Mouse (Mus musculus) natural killer cell, adult 2 months (primary cell): Measurements from ENCODE around the gene 1700028K03Rik.

Experiments used
- DNase-seq, 2 experiments: peaks; one replicate each; pipeline ENCODE4 v3.0.0; 2022; ENCODE audit warnings: low spot score in 2 of 2

1700028K03Rik gene

DNA sequence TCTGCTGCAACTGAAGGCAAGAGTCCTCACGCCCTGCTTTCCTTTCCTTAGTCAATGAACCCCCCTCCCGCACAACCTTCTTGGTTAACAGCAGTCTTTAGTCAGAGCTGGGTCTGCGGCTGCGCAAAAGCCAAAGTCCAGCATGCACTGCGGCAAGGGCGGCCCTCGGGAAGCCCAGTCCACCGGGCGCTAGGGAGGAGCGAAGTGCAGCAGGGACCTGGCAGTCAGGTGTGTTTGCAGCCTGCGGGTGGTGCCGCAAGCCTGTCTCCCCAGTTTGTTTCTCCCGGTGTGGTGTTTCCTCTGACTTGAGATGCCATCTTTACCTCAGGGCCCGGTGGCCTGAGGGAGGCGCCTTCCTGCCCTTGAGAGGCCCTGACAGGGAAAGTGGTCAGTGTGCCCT, at the start of gene 1700028K03Rik:
Gene 1700028K03Rik (plus strand): TSS at position 129 of the 400 bp plus-strand sequence.
- DNase-seq: no peak

DNA sequence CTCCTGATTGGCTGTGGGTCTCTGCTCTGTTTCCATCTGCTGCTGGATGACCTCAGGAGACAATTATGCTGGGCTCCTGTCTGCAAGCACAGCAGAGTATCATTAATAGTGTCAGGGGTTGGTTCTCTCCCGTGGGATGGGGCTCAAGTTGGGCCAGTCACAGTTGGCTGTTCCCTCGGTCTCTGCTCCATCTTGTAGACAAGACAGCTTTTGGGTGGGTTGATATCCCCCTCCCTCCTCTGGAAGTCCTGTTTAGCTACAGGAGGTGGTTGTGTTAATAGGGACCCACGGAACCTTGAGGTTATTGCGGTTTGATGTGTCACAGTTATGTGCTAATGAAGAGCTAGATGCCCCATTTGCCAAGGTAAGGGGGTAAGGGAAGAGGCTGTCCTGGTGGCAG, 45.5 kb upstream of the 1700028K03Rik start:
- DNase-seq: no peak

DNA sequence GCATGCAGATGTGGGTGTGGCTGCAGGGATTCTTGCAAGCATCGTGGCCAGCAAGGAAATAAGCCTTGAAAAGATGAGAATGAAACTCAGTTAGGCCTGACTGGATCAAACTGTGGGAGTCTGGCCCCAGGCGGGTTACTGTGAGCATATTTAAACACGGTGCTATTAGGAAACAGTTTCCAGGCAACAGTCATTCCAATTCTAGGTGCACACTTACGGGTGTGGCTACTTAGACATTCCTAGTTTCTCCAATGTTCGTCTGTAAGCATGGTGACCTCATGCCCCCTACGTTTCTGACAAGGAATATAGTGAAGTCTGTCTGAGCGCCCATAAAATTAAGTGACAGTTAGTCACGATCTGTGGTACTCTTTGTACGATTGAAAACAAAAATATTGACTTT, 43.5 kb upstream of the 1700028K03Rik start:
- no peak for DNase-seq

DNA sequence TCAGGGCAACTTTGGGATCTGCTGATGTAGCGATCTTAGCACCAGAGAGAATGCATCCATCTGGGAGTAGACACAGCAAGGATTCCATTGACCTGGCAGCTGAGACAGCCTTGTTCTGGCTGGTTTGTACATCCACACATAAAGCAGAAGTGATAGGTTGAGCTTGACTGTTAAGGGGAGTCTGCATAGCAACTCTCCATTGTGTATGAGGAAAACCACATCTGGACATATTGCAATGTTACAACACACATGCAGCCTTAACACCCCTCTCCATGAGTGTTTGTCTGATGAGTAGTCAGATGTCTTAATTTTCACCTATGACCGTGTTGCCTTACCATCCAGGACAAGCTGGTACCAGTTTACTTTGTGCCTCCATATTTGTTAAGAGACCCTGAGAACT, 42.0 kb upstream of the 1700028K03Rik start:
- no peak for DNase-seq

DNA sequence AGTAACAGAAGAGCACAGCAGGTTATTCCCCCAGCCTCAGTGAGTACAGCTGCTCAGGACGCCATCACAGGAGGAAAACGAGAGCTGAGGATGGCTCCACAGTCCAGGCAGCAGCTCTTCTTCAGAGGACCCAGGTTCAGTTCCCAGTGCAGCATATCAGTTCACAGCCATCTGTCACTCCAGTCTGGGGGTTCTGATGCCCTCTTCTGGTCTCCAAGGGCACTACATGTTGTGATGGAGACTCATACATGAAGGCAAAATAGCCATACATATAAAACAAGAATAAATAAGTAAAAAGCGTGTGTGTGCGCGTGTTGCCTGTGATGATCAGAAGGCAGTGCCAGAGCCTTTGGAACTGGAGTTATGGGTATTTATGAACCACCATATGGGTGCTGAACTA, 39.8 kb upstream of the 1700028K03Rik start:
- DNase-seq: no peak

DNA sequence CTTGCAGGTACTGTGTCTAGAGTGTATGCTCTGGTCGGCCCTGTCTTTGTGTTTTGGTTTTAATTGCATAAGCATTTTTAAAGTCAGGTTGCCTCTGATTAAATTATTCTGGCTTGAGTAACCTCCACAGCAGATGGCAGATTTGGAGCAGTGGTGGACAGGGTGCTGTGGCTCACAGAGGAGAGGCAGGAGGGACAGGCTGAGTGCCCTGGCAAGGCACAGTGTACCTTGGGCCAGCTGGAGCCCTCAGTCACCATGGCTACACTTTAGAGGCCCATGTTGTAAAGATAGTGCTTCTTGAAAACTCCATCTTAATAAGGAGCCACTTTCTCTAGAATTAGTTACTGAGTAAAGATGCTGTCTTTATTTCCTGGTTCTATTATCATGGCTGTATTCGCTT, 38.5 kb upstream of the 1700028K03Rik start:
- DNase-seq: no peak

DNA sequence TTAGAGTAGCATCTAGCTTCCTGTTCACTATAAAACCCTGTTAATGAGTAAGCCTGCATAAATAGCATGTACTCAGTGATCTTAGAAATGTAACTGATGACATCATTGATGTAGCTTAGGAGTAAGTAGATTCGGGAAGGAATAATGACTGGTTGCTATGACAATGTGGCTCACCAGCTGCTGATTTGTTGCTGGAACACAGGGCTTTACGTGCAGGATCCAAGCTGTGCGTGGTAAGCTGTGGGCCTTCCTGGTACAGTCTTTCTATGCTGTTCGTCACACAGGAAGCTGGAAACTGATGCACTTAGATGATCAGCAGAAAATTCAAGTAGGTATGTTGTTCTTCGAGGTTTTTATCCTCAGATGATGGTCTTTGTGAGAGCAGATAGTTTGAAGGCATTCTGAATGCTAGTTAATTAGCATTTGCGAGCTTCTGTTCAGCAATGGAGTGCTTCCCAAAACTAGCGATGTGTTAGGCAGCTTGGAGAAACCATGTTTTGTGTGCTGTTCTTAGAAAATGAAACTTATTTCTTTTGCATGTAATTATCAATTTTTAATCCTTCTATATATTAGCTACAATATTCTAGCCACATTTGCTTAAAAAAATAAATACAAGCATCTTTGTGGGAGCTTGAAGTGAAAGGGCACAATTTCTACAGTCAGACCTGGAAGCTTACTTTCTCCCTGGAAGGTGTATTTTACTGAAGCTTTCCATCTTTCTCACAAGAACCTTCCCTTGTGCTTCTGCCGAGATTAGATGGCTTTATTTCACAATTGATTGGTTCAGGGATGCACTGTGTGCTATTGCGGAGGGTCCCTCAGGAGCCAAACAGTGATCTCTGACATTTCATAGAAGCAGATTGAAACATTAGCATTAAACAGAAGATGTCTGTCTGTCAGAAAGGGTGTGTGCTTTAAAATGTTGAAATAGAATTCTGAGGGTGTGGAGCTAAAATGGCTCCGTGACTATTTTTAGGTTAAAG, 36.7 kb upstream of the 1700028K03Rik start:
- no peak for DNase-seq

DNA sequence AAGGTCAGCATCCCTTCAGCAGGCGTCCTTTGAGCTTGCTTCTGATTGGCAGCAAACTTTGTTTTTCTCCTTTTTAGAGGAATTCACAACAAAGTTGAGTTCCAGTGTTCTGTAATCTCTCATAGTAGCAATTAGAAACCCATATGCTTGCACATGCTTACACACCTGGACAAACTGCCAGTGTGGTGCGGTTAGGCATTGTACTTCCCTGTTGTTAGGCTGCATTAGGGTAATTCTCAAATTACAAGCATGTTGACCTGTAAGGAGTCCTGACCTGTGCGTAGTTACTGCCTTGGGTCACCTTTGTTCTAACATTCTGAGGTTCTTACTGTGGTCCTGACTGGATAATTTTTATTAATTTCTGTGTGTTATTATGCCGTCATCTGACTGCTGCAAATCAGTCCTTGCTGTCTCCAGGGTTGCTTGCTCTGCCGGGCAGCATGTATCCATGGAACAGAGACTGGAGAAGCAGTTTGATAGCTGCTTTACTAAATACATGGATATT, 35.7 kb upstream of the 1700028K03Rik start:
- no peak for DNase-seq

DNA sequence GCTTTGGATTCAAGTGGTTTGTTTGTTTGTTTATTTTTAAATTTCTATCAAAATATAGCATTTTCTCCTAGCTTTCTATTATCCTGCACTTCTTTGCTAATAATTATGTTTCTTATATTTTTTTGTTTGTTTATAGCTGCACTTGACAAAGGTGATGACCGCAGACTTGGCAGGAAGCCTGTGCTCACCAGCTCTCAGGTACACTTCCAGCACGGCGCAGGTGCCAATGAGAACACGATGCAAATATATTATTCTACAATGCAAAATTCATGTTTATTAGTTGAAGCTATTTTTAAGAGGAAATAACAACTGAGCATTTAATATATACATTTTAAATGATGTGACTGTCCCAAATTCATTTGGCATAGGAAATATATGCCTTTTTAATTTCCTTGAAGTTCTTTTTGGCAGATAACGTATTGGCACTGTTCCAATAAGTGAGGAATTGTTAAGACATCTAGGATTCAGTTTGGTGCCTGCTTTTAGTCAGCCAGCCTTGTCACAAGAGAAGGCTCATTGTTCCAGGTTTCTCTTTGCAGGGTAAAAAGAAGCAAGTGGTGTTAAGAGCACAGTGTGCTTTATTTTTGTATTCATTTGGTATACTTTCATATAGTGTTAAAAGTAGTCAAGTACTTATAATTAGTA, 34.5 kb upstream of the 1700028K03Rik start:
- DNase-seq: no peak

DNA sequence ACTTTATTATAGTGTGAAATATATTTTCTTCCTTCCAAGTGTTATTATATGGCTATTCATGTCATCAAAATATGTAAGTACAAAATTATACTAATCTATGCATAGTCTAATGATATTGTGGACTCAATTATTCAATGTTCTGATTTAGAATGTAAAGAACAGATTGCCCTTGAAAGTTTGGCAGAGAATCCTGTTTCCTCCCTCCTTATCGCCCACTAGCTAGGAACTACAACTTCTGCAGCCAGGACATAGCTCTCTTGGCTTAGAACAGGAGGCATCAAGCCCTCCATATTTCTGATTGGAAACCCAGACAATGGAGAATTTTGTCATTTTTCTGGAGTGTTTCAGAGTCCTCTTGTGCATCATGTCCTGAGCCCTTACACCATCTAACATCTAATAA, 33.8 kb upstream of the 1700028K03Rik start:
- DNase-seq: no peak

DNA sequence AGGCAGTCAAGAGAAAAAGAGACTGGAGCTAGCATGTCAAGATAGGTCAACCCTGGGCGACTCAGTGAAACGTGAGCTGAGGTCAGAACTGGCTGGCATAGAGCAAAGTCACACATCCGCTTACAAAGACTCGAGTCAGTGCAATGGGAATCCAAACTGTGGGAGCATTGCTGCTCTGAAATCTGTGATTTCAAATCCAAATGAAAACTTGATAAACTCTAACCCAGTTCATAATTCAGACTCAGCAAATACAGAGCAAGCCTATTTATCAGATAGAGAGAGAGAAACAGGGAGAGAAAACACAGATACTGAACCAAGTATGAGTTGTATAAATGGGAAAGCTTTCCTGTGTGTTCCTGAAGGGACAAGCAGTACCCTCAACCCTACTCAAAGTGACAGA, 27.2 kb upstream of the 1700028K03Rik start, which contains the start of gene Gm42669:
Gene Gm42669 (plus strand): TSS at position 301 of the 400 bp plus-strand sequence.
- DNase-seq: no peak

DNA sequence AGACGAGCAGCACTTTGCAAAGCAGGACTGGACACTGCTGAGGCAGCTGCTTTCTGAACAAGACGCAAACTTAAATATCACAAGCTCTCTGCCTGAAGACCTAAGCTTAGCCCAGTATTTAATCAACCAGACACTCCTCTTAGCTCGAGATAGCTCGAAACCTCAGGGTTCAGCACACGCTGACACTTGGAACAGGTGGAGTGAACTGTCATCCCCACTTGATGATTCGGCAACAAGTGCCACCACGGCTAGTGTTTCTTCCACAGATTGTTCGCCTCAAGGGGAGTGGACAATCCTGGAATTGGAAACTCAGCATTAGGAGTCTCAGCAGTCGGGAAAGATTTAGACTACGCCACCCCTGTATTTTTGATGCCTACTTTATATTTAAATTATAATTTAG, 24.0 kb upstream of the 1700028K03Rik start:
- DNase-seq: no peak

DNA sequence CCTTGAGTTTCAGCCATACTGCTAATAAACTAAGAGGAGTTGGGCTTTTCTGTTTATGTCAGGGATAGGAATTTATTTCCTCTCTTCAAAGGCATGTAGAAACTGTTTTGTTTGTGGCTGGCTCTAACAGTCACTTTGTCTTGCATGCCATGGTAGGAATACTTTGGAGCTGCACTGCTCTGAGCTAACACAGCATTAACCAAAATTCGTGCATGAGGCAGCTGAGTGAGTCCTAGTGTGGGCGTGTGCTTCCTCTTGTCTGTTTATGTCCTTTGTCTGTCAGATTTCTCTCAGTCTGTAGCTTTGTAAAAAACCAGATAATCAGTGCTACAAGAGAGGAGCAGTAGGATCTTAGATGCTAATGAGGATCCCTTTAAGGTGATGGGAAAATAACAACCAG, 23.2 kb upstream of the 1700028K03Rik start:
- no peak for DNase-seq

DNA sequence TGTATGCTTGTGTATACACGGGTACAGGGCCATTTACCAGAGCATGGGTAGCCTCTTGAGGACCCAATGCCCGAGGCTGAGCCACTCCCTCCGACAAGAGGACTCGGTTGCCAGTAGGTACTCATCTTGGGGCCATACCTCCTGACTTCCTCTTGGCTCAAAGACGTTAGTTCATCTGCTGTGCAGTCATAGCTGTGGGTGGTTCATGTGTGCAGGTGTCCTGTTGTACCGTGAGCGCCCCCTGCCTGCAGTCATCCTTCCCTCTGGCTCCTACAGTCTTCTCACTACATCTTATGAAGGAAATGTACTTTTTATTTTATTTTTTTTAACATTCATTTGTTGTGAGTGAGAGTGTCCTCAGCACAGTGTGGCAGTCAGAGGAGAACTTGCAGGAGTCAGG, 20.9 kb upstream of the 1700028K03Rik start:
- DNase-seq: peak; percentile 9 to 55

DNA sequence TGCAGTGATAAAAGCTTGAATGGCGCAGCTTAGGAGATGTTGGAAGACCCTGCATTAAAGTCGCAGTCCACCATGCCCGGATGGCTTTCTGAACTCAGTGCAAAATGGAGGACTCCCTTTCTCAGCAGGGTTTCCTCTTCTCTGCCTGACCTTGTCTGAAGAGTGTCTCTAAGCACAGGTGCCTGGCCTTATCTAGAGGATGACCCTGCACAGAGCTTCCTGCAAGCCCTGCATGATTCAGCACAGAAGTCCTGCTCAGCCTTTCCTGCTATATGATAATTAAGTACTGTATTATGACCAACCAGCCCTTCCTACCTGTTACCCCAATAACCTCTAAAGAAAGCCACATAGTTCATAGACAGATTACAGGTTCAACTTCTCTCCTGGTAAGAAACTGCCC, 19.1 kb upstream of the 1700028K03Rik start:
- no peak for DNase-seq

DNA sequence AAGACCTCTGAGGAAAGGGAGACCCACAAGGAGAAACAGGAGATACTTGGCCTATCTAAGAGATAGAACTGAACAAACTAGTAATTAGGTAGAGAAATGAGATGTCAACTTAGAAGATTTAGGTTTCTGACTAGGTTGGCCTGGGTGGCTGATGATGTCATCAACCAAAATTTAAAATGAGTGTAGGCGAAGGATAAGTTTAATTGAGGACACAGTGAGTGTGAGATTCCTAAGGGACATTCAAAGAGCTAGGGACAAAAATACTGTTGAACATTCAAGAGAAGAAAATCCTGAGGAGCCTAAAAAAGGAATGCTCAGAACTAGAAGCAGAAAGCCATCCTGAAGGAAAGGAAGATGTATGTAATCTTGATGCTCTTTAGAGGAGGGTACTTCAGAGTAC, 18.4 kb upstream of the 1700028K03Rik start:
- DNase-seq: no peak

DNA sequence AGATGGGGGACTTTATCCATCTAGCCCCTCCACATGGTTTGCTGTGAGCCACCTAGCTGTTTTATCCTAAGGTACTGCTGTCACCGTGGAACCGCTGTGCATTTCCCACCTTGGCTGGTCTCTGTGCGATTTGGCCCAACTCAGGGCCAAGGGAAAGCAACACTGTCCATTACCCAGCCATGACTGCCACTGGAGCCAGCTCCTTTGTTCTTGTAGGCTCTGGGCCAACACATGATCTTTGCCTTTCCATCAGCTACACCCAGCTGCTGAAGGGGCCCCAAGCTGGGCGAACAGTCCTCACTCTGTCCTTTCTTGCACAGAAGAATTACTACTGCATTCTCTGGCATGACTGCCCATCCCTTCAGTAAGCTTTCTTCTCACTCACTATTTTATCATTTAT, 15.9 kb upstream of the 1700028K03Rik start:
- DNase-seq: no peak

DNA sequence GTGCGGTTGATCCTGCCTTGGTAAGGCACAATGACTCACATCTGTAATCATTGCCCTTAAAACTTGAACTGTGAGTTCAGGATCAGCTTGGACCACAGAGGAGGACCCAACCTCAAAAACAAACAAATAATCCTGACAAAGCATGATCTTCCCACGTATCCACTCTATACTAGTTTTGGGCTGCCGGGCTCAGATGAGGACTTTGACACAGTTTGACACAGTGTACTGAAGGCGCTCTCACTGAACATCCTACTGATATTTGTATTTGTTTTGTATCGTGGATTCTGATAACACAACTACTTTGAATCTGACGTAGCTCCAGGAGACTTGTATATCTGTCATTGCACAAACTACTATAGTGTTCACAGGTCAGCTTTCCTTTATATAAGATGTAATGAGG, 13.1 kb upstream of the 1700028K03Rik start:
- DNase-seq: no peak

DNA sequence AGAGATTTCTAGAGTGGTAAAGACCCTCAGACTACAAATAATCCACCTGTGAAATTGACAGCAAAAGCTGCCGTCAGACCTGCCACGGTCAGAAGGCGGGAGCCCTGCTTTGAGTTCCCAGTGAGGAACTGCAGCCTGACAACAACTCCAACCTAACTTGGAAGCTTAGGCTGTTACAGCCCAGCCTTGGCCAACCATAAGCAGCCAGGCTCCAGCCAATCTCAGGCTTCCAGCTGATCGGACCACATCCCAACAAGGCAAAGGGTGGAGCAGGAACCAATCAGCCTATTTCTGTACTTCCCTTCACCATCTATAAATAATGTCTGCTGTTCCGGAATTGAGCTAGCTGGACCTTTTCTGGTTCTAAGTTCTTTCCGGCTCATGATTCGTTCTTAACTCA, 12.6 kb upstream of the 1700028K03Rik start:
- no peak for DNase-seq

DNA sequence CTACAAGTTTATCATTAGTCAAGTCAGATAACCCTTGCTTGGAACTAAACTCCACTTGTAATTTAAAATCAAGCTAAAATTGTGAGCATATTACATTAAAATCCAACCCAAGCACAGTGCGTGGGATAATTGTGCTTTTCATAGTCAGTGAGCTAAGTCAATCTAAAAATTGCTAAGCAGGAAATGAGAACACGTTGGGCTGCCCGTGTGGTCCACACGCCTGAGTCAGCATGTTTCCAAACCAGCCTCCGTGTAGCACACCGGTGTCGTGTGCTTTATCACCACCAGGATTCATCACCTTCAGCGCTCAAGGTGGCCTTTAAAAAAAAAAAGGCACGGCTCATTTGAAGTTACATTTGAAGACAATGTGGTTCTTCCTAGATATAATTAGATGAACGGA, 10.2 kb upstream of the 1700028K03Rik start:
- DNase-seq: no peak

DNA sequence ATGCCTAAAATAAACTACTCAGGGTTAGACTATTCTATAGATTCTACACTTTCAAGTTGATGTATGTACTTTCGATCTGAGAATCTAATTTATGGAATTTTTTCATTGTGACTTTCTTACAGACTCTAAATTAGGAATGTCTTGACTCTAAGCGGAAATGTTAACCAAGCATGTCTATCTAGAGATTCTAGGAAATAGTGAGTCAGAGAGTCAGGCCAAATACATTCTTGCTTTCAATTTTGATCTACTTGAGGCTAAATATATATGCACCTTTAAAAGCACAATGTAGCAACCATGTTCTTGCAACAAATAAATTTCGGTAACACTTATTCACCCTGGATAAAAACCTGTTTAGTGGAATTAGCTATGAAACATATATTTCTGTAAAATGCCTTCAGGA, 5.7 kb upstream of the 1700028K03Rik start:
- no peak for DNase-seq

DNA sequence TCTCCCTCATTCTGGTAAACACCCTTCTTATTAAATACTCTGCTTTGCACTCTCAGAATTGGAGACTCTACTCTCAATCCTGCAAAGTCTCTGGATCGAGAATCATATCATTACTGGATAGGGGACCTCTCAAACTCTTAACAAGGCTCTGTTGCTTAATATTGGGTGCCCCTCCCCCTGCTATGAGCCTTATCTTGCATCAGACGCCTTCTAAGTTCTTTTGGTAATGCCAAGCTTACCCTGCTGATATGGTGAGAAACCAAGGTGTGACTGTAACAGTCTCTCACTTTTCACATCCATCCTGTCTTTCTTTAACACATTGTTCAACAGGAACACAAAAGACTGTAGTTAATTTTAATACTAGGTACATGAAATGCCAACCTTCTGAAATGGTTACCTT, 919 bp upstream of the 1700028K03Rik start:
- peak; percentile 12 to 50 for DNase-seq

DNA sequence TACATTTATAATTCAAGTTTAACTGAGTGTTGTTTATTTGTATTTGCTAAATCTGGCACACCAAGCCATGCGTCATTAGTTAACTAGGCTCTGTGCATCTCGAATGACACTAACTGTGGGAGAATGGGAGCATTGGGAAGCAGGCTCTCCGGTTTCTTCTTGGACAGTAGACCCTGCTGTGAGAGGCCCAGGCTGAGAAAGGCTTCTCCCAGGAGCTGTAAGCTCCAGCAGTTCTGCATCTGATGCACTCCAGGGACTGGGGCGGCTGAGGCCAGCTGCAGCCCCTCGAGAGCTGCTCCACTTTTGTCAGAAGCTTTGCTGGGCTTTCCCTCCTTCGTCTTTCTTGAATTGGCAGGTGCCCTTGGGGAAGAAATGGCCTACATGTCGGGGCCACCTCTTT, 7.2 kb downstream of the 1700028K03Rik start:
- no peak for DNase-seq
